Mouse (Mus musculus) 3134 (cell line): ENCODE results near the gene Alpl.

ENCODE experiments used
- DNase-seq: peaks from one replicate; pipeline ENCODE4 v3.0.0-alpha.2; 2011; ENCODE audit warnings: low spot score; ENCODE audit not compliant: insufficient read length; ENCODE audit errors: extremely low read depth

The Alpl gene

DNA sequence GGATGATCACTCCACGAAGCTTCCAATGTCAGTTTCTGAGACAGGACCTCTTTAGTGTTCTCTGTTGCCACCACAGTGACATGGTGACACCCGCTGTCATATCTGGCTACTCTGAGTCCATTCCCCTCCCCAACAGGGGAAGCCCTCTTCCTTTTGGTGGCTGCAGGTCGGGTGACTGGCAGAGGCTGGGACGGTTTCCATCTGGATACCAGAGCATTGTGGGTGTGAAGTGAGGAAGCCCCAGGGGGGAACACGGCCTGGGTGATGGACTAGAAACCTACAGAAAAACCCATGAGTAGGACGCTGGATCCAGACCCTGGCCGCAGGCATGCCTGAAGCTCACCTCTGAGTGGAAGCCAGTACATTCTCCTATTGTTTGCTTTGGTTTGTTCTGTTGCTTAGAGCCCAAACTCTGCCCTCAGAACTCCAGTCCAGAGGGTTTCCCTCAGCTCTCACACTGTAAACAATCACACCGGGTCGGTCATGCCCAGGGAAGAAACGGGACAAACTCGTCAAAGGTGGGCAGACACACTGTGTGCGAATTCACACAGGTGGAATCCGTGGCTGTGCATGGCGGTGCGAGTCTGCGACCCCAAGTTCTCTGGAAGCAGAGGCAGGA, 23.6 kb downstream of the Alpl start:
- no peak for DNase-seq

GRCm38 (mm10) chr4:137771749-137772148, 24.4 kb downstream of the Alpl start:
- DNase-seq, result no peak

- DNase-seq, result no peak
Observed at GRCm38 (mm10) chr4:137770901-137771612, 25.1 kb downstream of the Alpl start.

- DNase-seq, result no peak
Observed at GRCm38 (mm10) chr4:137769635-137770034, 26.5 kb downstream of the Alpl start.

GRCm38 (mm10) chr4:137768831-137769230, 27.4 kb downstream of the Alpl start:
- no peak for DNase-seq

GRCm38 (mm10) chr4:137768381-137768780, 27.8 kb downstream of the Alpl start:
- no peak for DNase-seq

GRCm38 (mm10) chr4:137766365-137766764, 29.8 kb downstream of the Alpl start:
- DNase-seq, result no peak

DNA sequence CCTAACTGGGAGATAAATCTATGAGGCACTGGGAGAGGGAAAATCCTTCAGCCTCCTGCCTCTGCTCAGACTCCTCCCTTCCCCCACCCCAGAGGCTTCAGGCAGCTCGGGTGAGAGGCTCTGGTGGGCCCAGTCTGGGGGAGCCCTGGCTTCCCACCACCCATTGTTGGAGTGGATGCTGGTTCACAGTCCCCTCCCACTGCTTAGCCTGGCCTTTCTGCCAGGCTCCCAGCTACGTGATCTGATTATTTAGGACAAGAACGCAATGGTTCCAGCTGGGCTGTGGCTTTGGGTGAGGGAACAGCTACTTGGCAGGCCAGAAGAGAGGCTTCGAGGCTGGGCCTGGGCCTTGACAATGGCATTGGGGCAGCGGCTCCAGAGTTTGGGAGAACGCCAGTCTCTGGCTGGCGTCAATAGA, 30.6 kb downstream of the Alpl start:
- DNase-seq, result no peak

DNA sequence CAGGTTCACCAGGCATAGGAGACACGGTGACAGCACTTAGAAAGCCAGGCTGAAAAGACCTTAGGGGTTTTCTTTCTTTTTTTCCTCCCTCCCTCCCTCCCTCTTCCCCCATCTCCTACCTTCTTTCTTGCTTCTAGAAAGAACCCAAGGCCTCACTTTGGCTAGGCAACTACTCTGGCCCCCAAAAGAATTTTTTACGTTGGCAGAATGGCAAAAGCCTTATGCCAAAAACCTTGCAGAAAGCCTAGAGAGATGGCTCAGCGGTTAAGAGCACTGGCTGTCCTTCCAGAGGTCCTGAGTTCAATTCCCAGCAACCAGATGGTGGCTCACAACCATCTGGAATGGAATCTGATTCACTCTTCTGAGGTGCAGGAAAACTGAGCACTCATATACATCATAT, 31.6 kb downstream of the Alpl start:
- no peak for DNase-seq

DNA sequence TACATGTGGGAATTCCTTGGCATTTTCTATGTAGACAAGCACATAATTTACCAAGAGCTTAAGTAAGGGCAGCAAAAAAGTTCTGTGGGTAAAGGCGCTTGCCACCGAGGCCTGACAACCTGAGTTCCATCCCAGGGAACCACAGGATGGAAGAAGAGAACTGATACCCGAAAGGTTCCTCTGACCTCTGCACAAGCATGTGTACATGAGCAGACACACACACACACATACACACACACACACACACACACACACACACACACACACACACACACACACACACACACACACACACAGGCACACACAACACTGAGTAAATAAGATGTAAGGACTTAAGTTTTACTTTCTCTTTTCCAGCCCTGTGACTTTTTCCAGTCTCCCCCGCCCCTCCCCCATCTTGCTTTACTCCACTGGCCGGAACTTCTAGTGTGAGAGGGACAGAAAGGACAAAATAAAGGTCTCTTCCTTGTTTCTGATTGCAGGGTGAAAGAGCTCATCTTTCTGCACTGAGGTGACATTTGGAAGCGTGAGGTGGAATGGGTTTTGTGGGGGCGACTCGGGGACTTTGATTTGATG, 32.2 kb downstream of the Alpl start:
- no peak for DNase-seq

DNA sequence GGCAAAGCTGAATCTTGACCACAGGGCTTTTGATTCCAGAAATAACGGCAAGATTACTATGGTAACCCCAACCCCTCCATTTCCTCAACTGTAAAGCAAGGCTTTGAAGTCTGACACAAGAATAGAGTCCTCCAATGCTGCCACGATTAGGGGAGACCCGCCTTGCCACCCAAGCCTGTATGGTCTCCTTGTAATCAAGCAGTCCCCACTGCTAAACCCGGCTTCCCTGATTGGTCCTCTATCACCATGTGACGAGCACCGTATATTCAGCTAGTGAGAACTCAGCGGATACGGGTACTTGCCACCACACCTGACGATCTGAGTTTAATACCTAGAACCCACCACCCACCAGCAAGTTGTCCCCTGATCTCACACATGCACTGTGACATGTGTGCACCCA, 33.3 kb downstream of the Alpl start:
- no peak for DNase-seq

DNA sequence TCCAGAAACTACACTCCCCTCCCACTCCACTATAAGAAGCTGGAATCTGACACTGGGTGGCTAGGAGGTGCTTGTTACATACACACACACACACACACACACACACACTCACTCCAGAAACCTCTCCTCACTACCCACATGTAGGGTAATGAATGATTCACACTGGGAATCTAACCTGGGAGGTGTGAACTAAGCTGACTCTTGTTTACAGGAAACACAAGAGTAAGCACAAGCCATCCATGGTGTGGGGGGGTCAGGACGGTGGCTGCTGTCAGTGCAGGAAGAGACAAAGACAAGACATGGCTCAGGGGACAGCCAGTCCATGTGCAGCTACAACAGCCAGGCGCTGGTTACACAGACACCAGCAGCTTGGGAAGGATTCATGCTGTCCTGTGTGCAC, 41.7 kb downstream of the Alpl start:
- no peak for DNase-seq

GRCm38 (mm10) chr4:137753199-137753598, 43.0 kb downstream of the Alpl start:
- no peak for DNase-seq

- no peak for DNase-seq
Observed at GRCm38 (mm10) chr4:137752471-137752870, 43.7 kb downstream of the Alpl start.

DNA sequence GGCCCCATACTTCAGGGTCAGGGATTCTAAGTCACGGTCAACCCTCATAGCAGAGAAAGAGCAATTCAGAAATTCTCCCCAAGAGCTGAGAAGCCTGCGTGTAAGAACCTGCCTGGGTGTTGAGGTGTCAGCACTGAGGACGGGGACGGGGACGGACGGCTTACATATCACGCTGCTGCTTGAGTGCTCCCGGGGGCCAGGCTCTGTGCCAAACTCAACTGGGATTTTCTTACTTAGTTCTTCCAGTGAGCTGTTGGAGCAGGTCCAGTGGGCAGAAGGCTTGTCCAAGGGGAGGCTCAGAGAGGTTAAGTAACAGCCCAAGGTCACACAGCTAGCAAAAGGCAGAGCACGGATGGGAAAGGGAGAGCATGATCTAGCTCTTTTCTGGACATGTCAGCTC, 44.5 kb downstream of the Alpl start:
- DNase-seq, result no peak

- no peak for DNase-seq
Observed at GRCm38 (mm10) chr4:137751310-137751709, 44.9 kb downstream of the Alpl start.

DNA sequence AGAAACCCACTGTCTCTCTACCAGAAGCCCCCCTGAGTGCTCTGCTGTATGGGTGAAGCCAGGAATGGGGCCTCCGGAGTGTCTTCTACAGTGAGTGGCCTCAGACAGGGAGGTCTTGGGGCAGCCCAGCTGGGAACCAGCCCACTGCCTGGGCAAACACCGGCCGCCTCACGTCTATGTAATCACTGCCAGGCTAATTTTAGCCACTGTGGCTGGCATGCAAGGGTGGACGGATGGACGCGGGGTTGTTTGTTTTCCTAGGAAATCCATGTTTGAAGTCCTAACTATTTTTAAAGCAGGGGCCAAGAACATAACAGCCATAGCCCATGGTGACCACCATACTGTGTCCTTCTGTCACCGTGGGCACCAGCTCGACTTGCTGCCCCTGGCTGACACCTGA, 46.1 kb downstream of the Alpl start:
- no peak for DNase-seq

DNA sequence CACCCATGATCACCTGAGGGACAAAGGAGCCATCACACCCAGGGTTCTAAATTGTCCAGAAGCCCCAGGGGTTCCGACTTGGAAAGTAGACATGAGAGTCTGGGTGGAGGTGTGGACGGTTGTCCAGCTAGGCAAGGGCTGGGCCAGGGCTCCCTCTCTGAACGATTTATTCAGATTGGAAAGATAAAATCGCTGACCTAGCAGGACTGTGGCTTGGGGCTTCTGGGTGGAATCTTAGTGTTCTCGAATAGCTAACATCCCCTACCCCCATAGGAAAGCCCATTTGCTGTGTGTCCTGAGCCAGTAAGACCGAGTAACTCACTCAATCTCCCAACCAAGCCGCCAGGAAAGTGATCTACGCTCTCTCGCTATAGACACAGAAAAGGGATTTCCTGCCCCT, 46.5 kb downstream of the Alpl start:
- DNase-seq, result no peak

GRCm38 (mm10) chr4:137748726-137749125, 47.5 kb downstream of the Alpl start:
- peak; percentile 43 for DNase-seq

DNA sequence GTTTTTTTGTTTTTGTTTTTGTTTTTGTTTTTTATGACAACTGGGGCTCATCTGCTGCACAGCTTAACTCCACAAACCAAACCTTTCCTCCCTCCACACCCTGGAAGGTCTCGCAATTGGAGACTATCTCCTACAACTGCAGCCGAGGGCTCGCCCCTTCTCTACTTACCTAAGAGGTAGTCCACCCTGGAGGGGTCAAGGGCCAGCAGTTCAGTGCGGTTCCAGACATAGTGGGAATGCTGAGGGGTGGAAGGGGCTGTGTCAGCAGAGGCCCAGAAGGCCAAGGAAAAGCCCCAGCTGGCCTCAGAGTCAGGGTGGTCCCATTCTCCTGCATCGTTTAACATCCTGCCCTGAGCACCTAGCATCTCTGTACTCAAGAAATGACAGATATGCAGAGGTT, 48.6 kb downstream of the Alpl start:
- DNase-seq, result no peak

- DNase-seq, result no peak
Observed at GRCm38 (mm10) chr4:137747091-137747490, 49.1 kb downstream of the Alpl start.

GRCm38 (mm10) chr4:137744433-137744918, 51.7 kb downstream of the Alpl start:
- DNase-seq, result peak; percentile 65
